Mouse (Mus musculus) hindbrain, postnatal 0 days (tissue): Measurements from ENCODE around the gene Lrch4. TPM values are rescaled to one million over a fixed set of nuclear protein-coding genes. Genes with fewer than 3 reads are reported as not detected.

ENCODE experiments used
- ATAC-seq: fragments of 200-750 bp; cut with Nextera tagmentation; 2 replicates; pipeline ENCODE4 v1.8.0; 2017; ENCODE audit warnings: mild to moderate bottlenecking, moderate TSS enrichment, moderate library complexity
- DNase-seq: peaks from one replicate; pipeline ENCODE4 v3.0.0-alpha.2; 2015; ENCODE audit warnings: low spot score
- H3K27ac ChIP-seq: fragments of 300-500 bp; sonication (generic); 2 replicates; pipeline ENCODE4 v1.5.1; 2014; ENCODE audit warnings: mild to moderate bottlenecking
- H3K27me3 ChIP-seq: fragments of 300-500 bp; sonication (generic); 2 replicates; pipeline ENCODE4 v1.6.1; 2014; ENCODE audit warnings: low read length, mixed read lengths; ENCODE audit not compliant: insufficient read depth
- H3K36me3 ChIP-seq: fragments of 300-500 bp; sonication (generic); 2 replicates; pipeline ENCODE4 v1.6.1; 2014; ENCODE audit warnings: low read length, mixed read lengths; ENCODE audit not compliant: insufficient read depth
- H3K4me1 ChIP-seq: fragments of 300-500 bp; sonication (generic); 2 replicates; pipeline ENCODE4 v1.6.1; 2014; ENCODE audit warnings: antibody characterized with exemption, low read length, mixed read lengths; ENCODE audit not compliant: insufficient read depth
- H3K4me2 ChIP-seq: fragments of 300-500 bp; sonication (generic); 2 replicates; pipeline ENCODE4 v1.6.1; 2014; ENCODE audit warnings: low read depth, mild to moderate bottlenecking, low read length, moderate library complexity, mixed read lengths
- H3K4me3 ChIP-seq: fragments of 300-500 bp; sonication (generic); 2 replicates; pipeline ENCODE4 v1.5.1; 2014; ENCODE audit warnings: low read length
- H3K9ac ChIP-seq: fragments of 300-500 bp; sonication (generic); replicated peaks from 2 replicates; pipeline ENCODE4 v1.6.1; 2014; ENCODE audit warnings: mild to moderate bottlenecking, low read length, moderate library complexity, mixed read lengths
- H3K9me3 ChIP-seq: fragments of 300-500 bp; sonication (generic); 2 replicates; pipeline ENCODE4 v1.6.1; 2016; ENCODE audit warnings: low read length, mixed read lengths
- CTCF ChIP-seq: IDR thresholded peaks from 2 replicates; pipeline ENCODE4 v1.5.1; 2016; ENCODE audit warnings: antibody characterized with exemption, control low read depth, low read depth
- WGBS: fragments of 180-500 bp; shearing (Covaris S2); extraction: QIAGEN DNeasy Blood & Tissue Kit; methylation state at CpG from one replicate; pipeline ENCODE4 v1.1.7; 2014; 5-methylcytosine and 5-hydroxymethylcytosine counted together
- polyA plus RNA-seq: library from polyadenylated mRNA; unstranded; fragments of >200 nt; fragmentation: Nextera tagmentation; extraction: Ambion mirVana; gene quantifications from 2 replicates; pipeline ENCODE4 v1.2.1, GENCODE M21; 2015
- total RNA-seq: library from RNA; depleted of rRNA; stranded (reverse); fragments of >200 nt; gene quantifications from 2 replicates; pipeline ENCODE4 v1.2.3, GENCODE M21; 2014

The Lrch4 gene
- total and polyA plus RNA-seq, 2 experiments from 2014 or later, result 9.6 to 12.3 TPM

- DNase-seq, result peak; percentile 14
- peak overlapping the region; percentile 36; the same call in 1 of the 2 replicates for H3K27ac ChIP-seq
Observed at GRCm38 (mm10) chr5:137671443-137672240, 42.7 kb downstream of the Lrch4 start.

GRCm38 (mm10) chr5:137672361-137672760 lies 43.4 kb downstream of the Lrch4 start:
- peak overlapping the region; percentile 36; the same call in 1 of the 2 replicates for H3K27ac ChIP-seq
- H3K4me1 ChIP-seq, result no peaks in the 10 kb centered on the region
- TF ChIP-seq CTCF, result no peak
- no peak overlapping the region for H3K4me3 ChIP-seq
- H3K4me2 ChIP-seq, result no peak overlapping the region
- no peak overlapping the region for H3K9ac ChIP-seq
- H3K9me3 ChIP-seq, result no peaks in the 10 kb centered on the region
- no peaks in the 10 kb centered on the region for H3K36me3 ChIP-seq
- DNase-seq (no peak), ATAC-seq (no peak)
- 82% methylated on average over 5 of the region's 5 CpGs for WGBS
- H3K27me3 ChIP-seq, result no peaks in the 10 kb centered on the region

More at GRCm38 (mm10) chr5:137671443-137672240, 42.7 kb downstream of the Lrch4 start:
- Histone ChIP-seq H3K4me2 (no peak overlapping the region), H3K36me3 (peaks cover 4% of the 10 kb centered on the region; the same call in 1 of the 2 replicates), H3K27me3 (no peaks in the 10 kb centered on the region), H3K4me1 (no peaks in the 10 kb centered on the region), H3K4me3 (no peak overlapping the region), H3K9me3 (no peaks in the 10 kb centered on the region), H3K9ac (no peak overlapping the region)
- no peak for TF ChIP-seq CTCF
- ATAC-seq, result peak; percentile 49; the same call in 1 of the 2 replicates
- WGBS, result 34% methylated on average over 9 of the region's 9 CpGs

GRCm38 (mm10) chr5:137673015-137673414 lies 44.1 kb downstream of the Lrch4 start:
- Histone ChIP-seq H3K9me3 (no peaks in the 10 kb centered on the region), H3K36me3 (no peaks in the 10 kb centered on the region), H3K4me3 (no peak overlapping the region), H3K9ac (no peak overlapping the region), H3K4me1 (no peaks in the 10 kb centered on the region), H3K27ac (no peak overlapping the region), H3K4me2 (no peak overlapping the region), H3K27me3 (no peaks in the 10 kb centered on the region)
- DNase-seq (no peak), ATAC-seq (no peak)
- no peak for TF ChIP-seq CTCF
- 90% methylated on average over 6 of the region's 6 CpGs for WGBS

GRCm38 (mm10) chr5:137674786-137675185 lies 45.9 kb downstream of the Lrch4 start:
- H3K4me3 ChIP-seq, result no peak overlapping the region
- 95% methylated on average over 8 of the region's 8 CpGs for WGBS
- no peaks in the 10 kb centered on the region for H3K36me3 ChIP-seq
- H3K27me3 ChIP-seq, result no peaks in the 10 kb centered on the region
- no peak overlapping the region for H3K9ac ChIP-seq
- no peak overlapping the region for H3K4me2 ChIP-seq
- no peak for TF ChIP-seq CTCF
- no peaks in the 10 kb centered on the region for H3K9me3 ChIP-seq
- no peaks in the 10 kb centered on the region for H3K4me1 ChIP-seq
- ATAC-seq (no peak), DNase-seq (no peak)
- H3K27ac ChIP-seq, result no peak overlapping the region

GRCm38 (mm10) chr5:137677859-137678258 lies 48.9 kb downstream of the Lrch4 start:
- Histone ChIP-seq H3K4me1 (peaks cover 5% of the 10 kb centered on the region), H3K27me3 (no peaks in the 10 kb centered on the region), H3K36me3 (no peaks in the 10 kb centered on the region), H3K9me3 (no peaks in the 10 kb centered on the region), H3K9ac (no peak overlapping the region), H3K27ac (no peak overlapping the region), H3K4me2 (no peak overlapping the region), H3K4me3 (no peak overlapping the region)
- TF ChIP-seq CTCF, result no peak
- 95% methylated on average over 8 of the region's 8 CpGs for WGBS
- DNase-seq (no peak), ATAC-seq (no peak)

DNA sequence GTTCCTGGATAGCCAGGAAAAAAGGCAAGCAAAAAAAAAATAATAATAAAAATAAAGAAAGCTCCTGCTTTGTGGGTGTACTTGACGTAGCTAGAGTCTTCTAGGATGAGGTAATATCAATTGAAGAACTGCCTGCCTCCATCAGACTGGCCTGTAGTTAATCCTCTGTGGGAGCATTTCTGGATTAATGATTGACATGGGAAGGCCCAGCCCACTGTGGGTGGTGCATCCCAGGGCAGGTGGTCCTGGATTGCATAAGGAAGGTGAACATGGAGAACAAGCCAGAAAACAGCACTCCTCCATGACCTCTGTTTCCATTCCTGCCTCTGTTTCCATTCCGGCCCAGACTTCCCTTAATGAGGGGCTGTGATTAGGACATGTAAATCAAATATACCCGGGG lies 49.8 kb downstream of the Lrch4 start:
- no peaks in the 10 kb centered on the region for H3K36me3 ChIP-seq
- H3K4me3 ChIP-seq, result no peak overlapping the region
- peaks cover 5% of the 10 kb centered on the region for H3K4me1 ChIP-seq
- H3K27ac ChIP-seq, result no peak overlapping the region
- DNase-seq (no peak), ATAC-seq (no peak)
- H3K4me2 ChIP-seq, result no peak overlapping the region
- H3K9me3 ChIP-seq, result no peaks in the 10 kb centered on the region
- H3K27me3 ChIP-seq, result no peaks in the 10 kb centered on the region
- H3K9ac ChIP-seq, result no peak overlapping the region
- WGBS, result 90% methylated on average over 3 of the region's 3 CpGs
- no peak for TF ChIP-seq CTCF

GRCm38 (mm10) chr5:137679726-137680125 lies 50.8 kb downstream of the Lrch4 start:
- H3K9ac ChIP-seq, result no peak overlapping the region
- H3K27ac ChIP-seq, result no peak overlapping the region
- no peak for ATAC-seq
- no peaks in the 10 kb centered on the region for H3K27me3 ChIP-seq
- whole genome bisulfite sequencing, result 83% methylated on average over 4 of the region's 4 CpGs
- no peaks in the 10 kb centered on the region for H3K9me3 ChIP-seq
- H3K4me2 ChIP-seq, result no peak overlapping the region
- no peak overlapping the region for H3K4me3 ChIP-seq
- no peak for TF ChIP-seq CTCF
- no peaks in the 10 kb centered on the region for H3K36me3 ChIP-seq
- no peak for DNase-seq
- peaks cover 5% of the 10 kb centered on the region for H3K4me1 ChIP-seq
